Mouse (Mus musculus) thymus, adult 2 months (tissue): ENCODE data around the gene Kcnt2.

ENCODE experiments used
- CTCF ChIP-seq: fragments of 200-500 bp; IDR thresholded peaks from 2 replicates; pipeline ENCODE4 v1.5.1; 2012; ENCODE audit warnings: mild to moderate bottlenecking, control low read depth, low read length, moderate library complexity, borderline replicate concordance; ENCODE audit not compliant: control insufficient read depth, poor library complexity, insufficient read depth; ENCODE audit errors: extremely low read depth
- POLR2A ChIP-seq: fragments of 200-500 bp; IDR thresholded peaks from 2 replicates; pipeline ENCODE4 v1.6.1; 2012; ENCODE audit warnings: mild to moderate bottlenecking, low read length, control low read depth, moderate library complexity; ENCODE audit not compliant: control insufficient read depth, poor library complexity, insufficient read depth; ENCODE audit errors: extremely low read depth

DNA sequence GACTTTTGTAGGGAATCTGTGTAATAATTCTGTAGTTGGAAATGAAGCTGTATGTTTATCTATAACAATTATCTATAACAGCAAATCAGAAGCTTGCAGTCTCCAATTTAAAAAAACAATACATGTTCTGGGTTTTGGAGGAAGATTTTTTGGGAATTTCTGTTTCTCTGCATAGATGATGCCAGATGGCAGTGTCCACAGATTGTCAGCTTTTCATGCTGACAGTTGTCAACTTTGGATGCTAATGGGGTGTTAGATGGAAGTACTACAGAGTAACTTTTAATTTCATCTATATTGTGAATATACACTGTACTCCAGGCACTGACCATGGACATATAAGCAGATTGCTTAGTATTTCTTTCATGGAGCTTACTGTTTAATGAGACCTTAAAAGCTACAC is 92.5 kb downstream of the Kcnt2 start:
- TF ChIP-seq CTCF: no peak
- no peak for TF ChIP-seq POLR2A
